Mouse (Mus musculus) heart, postnatal 0 days (tissue): ENCODE data around the gene Tiprl.

Experiments used
- CTCF ChIP-seq: IDR thresholded peaks from 2 replicates; pipeline ENCODE4 v1.5.1; 2016; ENCODE audit warnings: antibody characterized with exemption, control low read depth, low read depth
- EP300 ChIP-seq: IDR thresholded peaks from 2 replicates; pipeline ENCODE4 v1.6.1; 2016; ENCODE audit warnings: antibody characterized with exemption, low read depth

- no peak for TF ChIP-seq CTCF
- TF ChIP-seq EP300, result 0 out of 2 replicates have a peak, but pooled peaks have one; percentile 37
These were observed at the start of gene Tiprl for GRCm38 (mm10) chr1:165236321-165237298.
